Mouse (Mus musculus) midbrain, embryonic 10.5 days (tissue): ENCODE results near the gene Rhoh. TPM values are rescaled to one million over a fixed set of nuclear protein-coding genes. Genes with fewer than 3 reads are reported as not detected.

Experiments
- DNase-seq: peaks from one replicate; pipeline ENCODE4 v3.0.0-alpha.2; 2017; ENCODE audit warnings: low spot score
- H3K27ac ChIP-seq: fragments of 300-500 bp; sonication (generic); replicated peaks from 2 replicates; pipeline ENCODE4 v1.5.1; 2016; ENCODE audit warnings: mild to moderate bottlenecking
- H3K27me3 ChIP-seq: fragments of 300-500 bp; sonication (generic); 2 replicates; pipeline ENCODE4 v1.6.1; 2016; ENCODE audit warnings: low read depth, mild to moderate bottlenecking; ENCODE audit not compliant: poor library complexity, severe bottlenecking
- H3K36me3 ChIP-seq: fragments of 300-500 bp; sonication (generic); 2 replicates; pipeline ENCODE4 v1.6.1; 2016; ENCODE audit warnings: mild to moderate bottlenecking, moderate library complexity
- H3K4me1 ChIP-seq: fragments of 300-500 bp; sonication (generic); 2 replicates; pipeline ENCODE4 v1.6.1; 2016
- H3K4me3 ChIP-seq: fragments of 300-500 bp; sonication (generic); 2 replicates; pipeline ENCODE4 v1.5.1; 2016; ENCODE audit warnings: mild to moderate bottlenecking, moderate library complexity
- H3K9me3 ChIP-seq: fragments of 300-500 bp; sonication (generic); replicated peaks from 2 replicates; pipeline ENCODE4 v1.6.1; 2016; ENCODE audit warnings: mild to moderate bottlenecking
- WGBS: fragments of 180-500 bp; shearing (Covaris S2); methylation state at CpG from one replicate; pipeline ENCODE4 v1.1.7; 2016; 5-methylcytosine and 5-hydroxymethylcytosine counted together
- polyA plus RNA-seq: library from polyadenylated mRNA; unstranded; fragments of >200 nt; fragmentation: Nextera tagmentation; extraction: Ambion mirVana; gene quantifications from 2 replicates; pipeline ENCODE4 v1.2.1, GENCODE M21; 2016

Rhoh gene
- polyA plus RNA-seq, 1 experiment from 2014 or later: 0.22 TPM

DNA sequence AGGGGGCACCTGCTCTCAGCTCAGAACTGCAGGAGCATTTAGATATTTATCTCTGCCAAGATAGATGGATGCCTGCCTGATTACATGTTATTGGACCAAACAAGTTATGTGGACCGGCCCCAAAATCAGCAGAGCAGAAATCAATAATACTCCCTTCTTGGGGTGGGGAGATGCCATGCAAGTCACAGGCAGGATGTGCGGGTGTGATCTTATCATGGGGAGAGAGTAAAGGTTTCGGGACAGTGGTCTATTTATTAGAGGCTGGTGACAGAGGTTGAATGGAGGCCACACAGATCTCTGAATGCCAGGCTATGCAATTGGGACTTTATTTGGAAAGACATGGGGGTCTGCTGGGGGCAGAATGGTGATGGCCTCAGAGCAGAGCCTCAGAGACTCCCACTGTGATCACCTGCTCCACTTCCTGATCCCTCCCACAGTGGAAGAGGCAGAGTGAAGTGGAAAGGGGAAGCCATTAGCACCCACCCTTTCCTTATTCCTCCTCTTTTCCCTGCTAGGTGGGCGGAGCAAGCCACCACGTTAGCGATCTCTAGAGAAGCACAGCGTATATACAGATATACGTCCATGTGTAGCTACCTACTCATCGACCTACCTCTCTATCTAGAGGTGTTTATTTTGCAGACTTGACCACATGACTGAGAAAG lies 60.6 kb downstream of the Rhoh start:
- H3K27me3 ChIP-seq: no peaks in the 10 kb centered on the region
- no peak overlapping the region for H3K27ac ChIP-seq
- H3K9me3 ChIP-seq: no peaks in the 10 kb centered on the region
- no peak overlapping the region for H3K4me3 ChIP-seq
- no peak for DNase-seq
- H3K4me1 ChIP-seq: peaks cover 16% of the 10 kb centered on the region
- WGBS: 87% methylated on average over 9 of the region's 9 CpGs
- no peaks in the 10 kb centered on the region for H3K36me3 ChIP-seq

DNA sequence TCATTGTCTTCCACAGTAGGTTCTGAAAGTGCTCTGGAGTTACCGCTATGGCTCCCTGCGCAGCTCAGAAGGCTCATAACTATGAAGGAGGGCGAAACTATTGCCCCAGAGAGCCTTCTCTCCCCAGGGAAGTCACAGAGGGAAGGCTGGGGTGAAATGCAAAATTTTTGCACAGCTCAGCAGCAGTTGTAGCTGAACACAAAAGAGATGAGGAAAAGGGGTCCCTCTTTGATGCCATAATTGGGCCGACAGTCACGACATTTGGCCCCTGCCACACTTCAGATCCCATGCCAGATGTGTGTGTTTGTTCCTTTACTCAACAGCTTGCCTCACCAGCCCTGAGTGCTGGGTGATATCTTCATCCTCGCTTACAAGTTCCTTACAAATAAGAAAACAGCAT lies 65.7 kb downstream of the Rhoh start:
- H3K4me3 ChIP-seq: no peak overlapping the region
- DNase-seq: no peak
- H3K36me3 ChIP-seq: no peaks in the 10 kb centered on the region
- no peak overlapping the region for H3K27ac ChIP-seq
- H3K9me3 ChIP-seq: no peaks in the 10 kb centered on the region
- H3K27me3 ChIP-seq: no peaks in the 10 kb centered on the region
- 86% methylated on average over 6 of the region's 6 CpGs for WGBS
- H3K4me1 ChIP-seq: no peaks in the 10 kb centered on the region

GRCm38 (mm10) chr5:65929162-65929561 lies 68.1 kb downstream of the Rhoh start:
- H3K4me3 ChIP-seq: no peak overlapping the region
- no peaks in the 10 kb centered on the region for H3K9me3 ChIP-seq
- 86% methylated on average over 7 of the region's 7 CpGs for WGBS
- H3K27me3 ChIP-seq: no peaks in the 10 kb centered on the region
- H3K4me1 ChIP-seq: no peaks in the 10 kb centered on the region
- H3K27ac ChIP-seq: no peak overlapping the region
- no peaks in the 10 kb centered on the region for H3K36me3 ChIP-seq
- no peak for DNase-seq

DNA sequence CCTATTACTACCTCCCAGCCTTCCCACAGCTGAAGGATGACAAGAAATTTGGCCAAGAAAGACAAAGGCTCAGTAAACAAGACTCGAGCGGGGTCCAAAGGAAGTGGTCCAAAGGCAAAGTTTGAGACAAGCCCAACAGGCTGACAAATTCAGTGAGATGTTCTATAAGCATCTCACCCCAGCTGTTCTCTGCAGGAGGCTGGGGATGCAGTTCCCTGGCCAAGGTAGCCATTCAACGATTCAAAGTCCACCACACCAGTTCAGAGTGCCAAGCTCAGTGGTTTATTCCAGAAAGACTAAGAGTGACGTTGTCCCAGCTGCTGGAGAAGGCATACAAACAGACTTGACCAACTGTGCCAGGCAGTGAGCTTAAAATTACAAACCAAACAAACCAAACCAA lies 69.2 kb downstream of the Rhoh start:
- Histone ChIP-seq H3K4me3 (no peak overlapping the region), H3K9me3 (no peaks in the 10 kb centered on the region), H3K27ac (no peak overlapping the region), H3K4me1 (no peaks in the 10 kb centered on the region), H3K27me3 (no peaks in the 10 kb centered on the region), H3K36me3 (no peaks in the 10 kb centered on the region)
- 80% methylated on average over 4 of the region's 4 CpGs for WGBS
- DNase-seq: no peak

GRCm38 (mm10) chr5:65933258-65933657 lies 72.2 kb downstream of the Rhoh start:
- Histone ChIP-seq H3K4me1 (peaks cover 5% of the 10 kb centered on the region; the same call in 1 of the 2 replicates), H3K4me3 (no peak overlapping the region), H3K36me3 (no peaks in the 10 kb centered on the region), H3K27me3 (no peaks in the 10 kb centered on the region), H3K9me3 (no peaks in the 10 kb centered on the region), H3K27ac (no peak overlapping the region)
- DNase-seq: no peak
- WGBS: 81% methylated on average over 4 of the region's 4 CpGs

GRCm38 (mm10) chr5:65933764-65934163 lies 72.8 kb downstream of the Rhoh start:
- WGBS: 87% methylated on average over 2 of the region's 2 CpGs
- Histone ChIP-seq H3K4me3 (no peak overlapping the region), H3K27ac (no peak overlapping the region), H3K27me3 (no peaks in the 10 kb centered on the region), H3K36me3 (no peaks in the 10 kb centered on the region), H3K9me3 (no peaks in the 10 kb centered on the region), H3K4me1 (peaks cover 6% of the 10 kb centered on the region; the same call in 1 of the 2 replicates)
- DNase-seq: no peak

GRCm38 (mm10) chr5:65934783-65935182 lies 73.8 kb downstream of the Rhoh start, which contains the start of gene Chrna9:
TSS of gene Chrna9 (plus strand) at chr5:65934921.
- Histone ChIP-seq H3K36me3 (no peaks in the 10 kb centered on the region), H3K4me3 (no peak within 1 kb of the TSS), H3K9me3 (no peaks in the 10 kb centered on the region), H3K27me3 (no peaks in the 10 kb centered on the region), H3K4me1 (peaks cover 6% of the 10 kb centered on the region; the same call in 1 of the 2 replicates), H3K27ac (no peak within 1 kb of the TSS)
- WGBS: 87% methylated on average over 5 of the region's 5 CpGs
- no peak for DNase-seq

GRCm38 (mm10) chr5:65937011-65937726 lies 76.2 kb downstream of the Rhoh start:
- H3K27ac ChIP-seq: no peak overlapping the region; the same call in 1 of the 2 replicates
- no peaks in the 10 kb centered on the region for H3K36me3 ChIP-seq
- peaks cover 6% of the 10 kb centered on the region; the same call in 1 of the 2 replicates for H3K4me1 ChIP-seq
- no peak for DNase-seq
- H3K4me3 ChIP-seq: no peak overlapping the region
- H3K9me3 ChIP-seq: no peaks in the 10 kb centered on the region
- no peaks in the 10 kb centered on the region for H3K27me3 ChIP-seq
- WGBS: 80% methylated on average over 11 of the region's 11 CpGs

- WGBS: 53% methylated on average over 9 of the region's 9 CpGs
- no peak overlapping the region for H3K4me3 ChIP-seq
- H3K36me3 ChIP-seq: no peaks in the 10 kb centered on the region
- peaks cover 6% of the 10 kb centered on the region; the same call in 1 of the 2 replicates for H3K4me1 ChIP-seq
- H3K27ac ChIP-seq: no peak overlapping the region
- DNase-seq: peak; percentile 81
- H3K27me3 ChIP-seq: no peaks in the 10 kb centered on the region
- no peaks in the 10 kb centered on the region for H3K9me3 ChIP-seq
Measured at GRCm38 (mm10) chr5:65937998-65938715, 77.1 kb downstream of the Rhoh start.

GRCm38 (mm10) chr5:65941145-65941544 lies 80.1 kb downstream of the Rhoh start:
- WGBS: 74% methylated on average over 4 of the region's 4 CpGs
- H3K4me1 ChIP-seq: peaks cover 3% of the 10 kb centered on the region; the same call in 1 of the 2 replicates
- H3K27ac ChIP-seq: no peak overlapping the region
- H3K27me3 ChIP-seq: no peaks in the 10 kb centered on the region
- H3K9me3 ChIP-seq: no peaks in the 10 kb centered on the region
- DNase-seq: no peak
- H3K4me3 ChIP-seq: no peak overlapping the region
- H3K36me3 ChIP-seq: no peaks in the 10 kb centered on the region
